Mouse (Mus musculus) spleen, embryonic (tissue): ENCODE results near the gene Ttc6.

Experiments used
- CTCF ChIA-PET: fragments of 350-600 bp; sonication (Branson Sonifier 250); formaldehyde crosslinking; loops from one replicate; lab custom pipeline; 2022; lab: Charles Lee

Gene Ttc6

DNA sequence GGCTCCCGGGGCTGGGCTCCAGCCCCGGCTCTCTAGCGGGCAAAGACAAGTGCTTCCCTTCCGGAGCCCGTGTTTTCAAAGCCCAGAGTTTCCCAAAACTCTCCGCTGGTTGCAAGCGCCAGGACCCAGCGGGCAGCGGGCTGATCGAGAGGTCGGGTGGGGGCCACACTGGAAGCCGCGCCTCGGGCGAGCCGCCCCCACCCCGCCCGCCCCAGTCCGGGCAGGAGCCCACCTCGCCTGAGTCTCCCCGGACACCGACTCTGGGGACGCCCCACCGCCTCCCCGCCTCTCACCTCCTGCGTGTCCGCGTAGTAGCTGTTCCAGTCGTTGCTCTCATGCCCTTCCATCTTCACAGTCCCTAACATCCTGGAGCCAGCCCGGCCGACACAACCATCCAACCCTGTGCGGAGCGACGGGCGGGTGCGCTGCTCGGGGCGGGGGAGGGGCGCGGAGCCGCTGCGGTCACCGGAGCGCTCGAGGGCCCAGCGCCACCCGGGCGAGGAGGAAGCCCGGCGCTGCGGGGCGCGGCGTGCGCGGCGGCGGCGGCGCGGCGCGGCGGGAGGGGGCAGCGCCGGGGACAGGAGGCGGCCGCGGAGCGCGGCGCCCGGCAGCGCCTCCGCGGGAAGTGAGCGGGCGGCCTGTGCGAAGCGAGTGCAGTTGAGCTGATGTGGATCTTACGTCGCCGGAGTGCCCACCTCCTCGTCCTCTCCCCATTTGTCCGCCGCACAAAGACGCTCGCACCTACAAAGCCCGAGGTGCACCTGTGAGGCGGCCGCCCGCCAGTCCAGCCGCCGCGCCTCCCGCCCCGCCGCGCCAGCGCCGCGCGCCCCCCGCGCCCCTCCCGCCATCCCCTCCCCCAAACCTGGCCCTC lies 18.3 kb upstream of the Ttc6 start:
- CTCF ChIA-PET = no interaction called here

DNA sequence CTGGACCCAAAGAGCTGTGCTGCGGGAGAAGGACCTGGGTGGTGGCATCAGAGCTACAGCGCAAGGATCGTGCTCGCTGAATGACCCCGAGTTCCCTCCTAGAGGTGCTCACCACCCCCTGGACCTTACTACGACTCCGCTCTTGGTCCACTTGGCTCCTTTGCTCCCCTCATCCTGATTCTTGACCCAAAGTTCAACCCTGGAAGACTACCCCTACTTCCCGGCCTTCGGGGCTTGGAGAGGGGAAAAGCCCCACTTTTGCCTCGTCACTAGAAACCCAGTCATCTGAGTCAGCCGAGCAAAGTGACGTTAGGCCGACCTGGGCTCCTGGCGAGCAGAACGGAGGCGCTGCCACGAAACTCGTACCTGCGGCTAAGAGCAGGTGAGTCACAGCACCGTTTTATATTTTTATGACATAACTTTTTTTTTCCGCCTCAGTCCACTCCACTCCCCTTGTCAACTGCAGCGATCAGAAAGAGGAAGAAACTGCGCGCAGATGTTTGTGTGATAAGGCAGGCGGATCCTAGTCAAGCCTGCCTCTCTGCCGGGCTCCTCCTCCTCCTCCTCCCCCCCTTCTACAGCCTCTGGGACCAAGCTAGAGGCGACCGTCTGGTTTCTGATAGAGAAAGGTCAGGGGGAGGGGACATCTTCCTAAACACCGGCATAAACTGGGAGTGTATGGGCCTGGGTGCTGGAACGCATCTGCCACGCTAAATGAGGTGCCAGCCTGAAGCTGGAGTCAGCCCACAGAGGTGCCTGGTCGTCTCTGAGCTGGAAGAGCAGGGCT lies 17.3 kb upstream of the Ttc6 start, which contains the start of gene Foxa1:
Gene Foxa1, minus strand, starts transcription at position 502 of the 787 bp plus-strand sequence.
- CTCF ChIA-PET = interaction anchor here (0.6 kb wide), 1 partner anchor 70 kb away, joined by 4 read pairs; no protein-coding TSS in a partner anchor

DNA sequence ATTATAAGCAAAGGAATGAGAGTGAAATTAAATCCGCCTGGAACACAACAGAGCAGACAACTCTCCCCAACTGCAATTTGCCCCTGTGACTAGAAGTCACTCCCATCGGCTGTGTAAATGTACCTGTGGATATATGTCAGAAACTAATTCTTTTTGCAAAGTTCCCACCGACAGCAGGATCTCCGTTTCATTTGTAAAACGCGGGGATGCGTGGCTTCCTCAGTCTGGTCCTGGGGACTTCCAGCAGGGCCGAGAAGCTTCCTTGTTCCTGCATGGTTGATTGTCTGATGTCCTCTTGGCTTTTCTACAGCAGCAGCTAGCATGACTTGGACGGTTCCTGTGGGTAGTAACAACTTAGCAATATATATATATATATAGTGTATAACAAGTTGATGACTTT lies 16.0 kb upstream of the Ttc6 start:
- CTCF ChIA-PET = no interaction called here

DNA sequence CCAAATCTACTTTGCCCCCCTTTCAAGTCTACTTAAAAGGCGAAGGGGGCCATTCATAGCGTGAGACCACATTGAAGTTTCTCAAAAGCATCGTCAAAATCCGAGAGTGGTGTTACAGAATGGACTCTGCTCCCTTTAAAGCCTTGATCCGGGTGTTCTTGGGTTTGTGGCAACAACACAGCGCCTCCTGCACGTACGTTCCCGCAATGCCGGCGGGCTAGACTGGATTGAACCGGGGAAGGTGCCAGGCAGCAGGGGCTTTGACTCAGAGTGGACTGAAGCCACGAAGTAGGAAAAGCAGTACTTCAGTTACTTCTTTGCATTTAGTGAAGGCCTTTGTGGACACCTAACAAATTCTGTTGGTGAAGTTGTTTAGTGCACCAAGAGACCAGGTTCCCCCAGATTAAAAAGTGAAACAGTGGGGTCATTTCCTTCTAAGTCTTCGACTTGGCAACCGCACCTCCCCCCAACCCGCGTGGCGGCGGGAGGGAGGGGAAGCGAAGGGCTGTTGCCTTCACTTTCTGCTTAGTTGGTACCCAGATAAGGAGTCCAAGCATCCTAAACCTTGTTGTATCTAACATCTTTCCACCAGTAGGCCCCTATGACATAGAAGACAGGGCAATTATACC lies 15.4 kb upstream of the Ttc6 start:
- CTCF ChIA-PET = no interaction called here

DNA sequence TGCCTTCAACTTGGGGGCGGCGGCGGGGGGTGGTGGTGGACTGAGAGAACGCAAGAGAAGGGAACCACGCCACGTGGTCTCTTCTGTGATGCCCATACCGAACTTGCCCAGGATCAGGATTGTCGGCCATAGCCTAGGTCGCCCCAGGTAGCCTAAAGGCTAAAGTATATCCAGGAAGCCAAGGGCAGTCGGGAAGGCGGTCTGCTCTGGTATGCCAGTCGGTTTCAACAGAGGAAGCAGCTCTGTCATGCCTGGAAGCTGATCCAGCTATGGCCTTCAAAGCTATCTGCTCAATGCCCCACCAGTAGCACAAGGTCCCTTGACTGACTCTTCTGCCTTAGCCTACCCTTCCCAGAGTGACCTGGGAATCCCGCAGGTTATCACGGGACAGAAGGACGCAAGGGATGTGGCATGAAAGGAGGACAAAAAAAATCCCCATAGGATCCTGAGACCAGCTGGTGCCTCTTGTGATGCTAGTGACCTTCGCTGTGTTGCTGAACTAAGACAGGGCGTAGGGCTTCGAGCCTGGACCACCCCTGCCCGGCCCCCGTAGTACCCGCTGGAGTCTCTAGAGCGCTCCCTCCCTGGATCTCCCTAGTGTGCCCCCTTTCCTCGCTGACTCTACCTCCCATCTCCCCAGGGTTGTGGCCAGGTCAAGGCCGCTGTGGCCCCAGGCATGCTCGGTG lies 14.8 kb upstream of the Ttc6 start:
- CTCF ChIA-PET = no interaction called here

DNA sequence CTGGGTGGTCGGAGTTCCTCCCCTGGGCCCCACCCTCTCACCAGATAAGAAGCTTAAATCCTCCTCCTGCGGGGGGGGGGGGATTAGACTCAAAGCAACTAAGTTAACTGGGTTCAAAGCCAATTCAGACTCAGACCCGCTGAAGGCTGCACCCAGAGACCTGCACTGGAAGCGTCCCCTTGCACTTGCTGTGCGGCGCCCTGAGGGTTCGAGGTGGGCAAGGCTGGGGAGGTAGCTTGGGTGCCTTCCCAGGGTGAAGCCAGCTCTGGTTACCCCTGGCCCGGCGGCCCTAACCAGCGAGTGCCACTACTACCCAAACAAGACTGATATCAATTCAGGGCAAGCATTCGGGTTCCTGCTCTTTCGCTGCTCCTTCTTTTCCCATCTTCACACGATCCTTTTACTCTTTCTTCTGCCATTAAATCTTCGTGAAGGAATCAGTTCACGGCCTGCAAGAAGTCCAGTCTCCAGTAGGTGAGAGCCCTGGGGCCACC lies 14.2 kb upstream of the Ttc6 start:
- CTCF ChIA-PET = no interaction called here

DNA sequence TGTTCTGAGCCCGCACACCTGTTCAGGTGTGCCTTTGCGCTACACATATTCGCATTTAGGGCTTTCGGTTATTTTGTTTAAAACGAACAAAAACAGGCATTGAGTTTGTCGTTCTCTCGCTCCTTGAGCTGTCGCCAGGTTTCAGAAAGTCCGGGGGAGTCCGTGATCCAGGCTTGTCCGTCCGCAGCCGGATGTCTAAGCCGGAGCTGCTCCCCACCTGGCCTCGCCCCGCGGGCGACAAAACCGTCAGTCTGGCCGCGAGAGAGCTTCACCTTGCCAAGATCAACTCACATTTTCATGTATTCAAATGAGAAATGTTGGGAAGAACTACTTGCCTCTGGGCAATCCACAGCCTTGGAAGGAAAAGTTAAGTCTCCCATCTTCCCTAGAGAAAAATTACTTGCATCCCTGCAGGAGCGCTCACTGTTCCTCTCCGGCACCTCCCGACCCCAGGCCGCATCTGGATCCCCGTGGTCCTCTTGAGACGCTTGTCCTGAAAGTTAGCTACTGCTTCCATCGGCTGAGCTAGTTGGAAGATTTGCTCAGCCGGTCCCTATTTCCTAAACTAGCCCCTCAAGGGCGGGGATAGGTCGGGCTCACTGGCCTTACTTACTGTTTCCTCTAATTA lies 13.6 kb upstream of the Ttc6 start:
- CTCF ChIA-PET = no interaction called here

DNA sequence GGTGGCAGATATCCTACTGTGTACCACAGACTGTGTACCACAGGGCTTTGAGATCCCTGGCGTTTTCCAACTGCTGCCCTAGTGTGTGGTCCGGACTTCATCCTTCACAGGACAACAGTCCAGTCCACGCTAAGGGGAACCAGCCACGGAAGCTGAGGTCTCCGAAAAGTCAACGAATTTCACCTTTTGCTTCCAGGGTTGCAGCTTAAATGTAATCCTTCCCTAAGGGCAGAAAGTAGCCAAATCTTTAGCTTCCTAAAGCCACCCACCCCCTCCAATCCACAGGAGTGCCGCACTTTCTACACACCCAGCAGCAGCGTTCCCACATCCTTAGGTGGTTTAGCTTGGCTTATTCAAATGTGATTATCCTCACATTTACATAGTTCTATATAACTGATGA lies 13.0 kb upstream of the Ttc6 start:
- CTCF ChIA-PET = no interaction called here

DNA sequence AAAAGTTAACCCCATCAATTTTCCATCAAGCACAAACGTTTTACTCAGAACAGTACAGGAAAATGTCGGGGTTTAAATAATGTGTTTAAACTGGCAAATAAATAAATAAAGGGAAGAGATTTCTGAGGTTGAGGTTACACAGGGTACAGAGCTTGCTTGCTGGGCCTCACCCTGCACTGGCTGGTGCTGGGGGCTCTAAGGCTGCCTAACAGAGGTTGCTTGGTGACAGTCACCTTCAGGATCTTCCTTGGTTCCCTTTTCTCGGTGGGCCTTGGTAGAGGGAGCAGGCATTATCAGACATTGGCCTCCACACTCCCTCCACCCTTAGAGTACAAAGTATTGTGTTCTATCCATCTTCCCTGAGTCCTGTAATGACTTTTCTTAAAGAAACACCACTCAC lies 11.6 kb upstream of the Ttc6 start:
- CTCF ChIA-PET = no interaction called here

DNA sequence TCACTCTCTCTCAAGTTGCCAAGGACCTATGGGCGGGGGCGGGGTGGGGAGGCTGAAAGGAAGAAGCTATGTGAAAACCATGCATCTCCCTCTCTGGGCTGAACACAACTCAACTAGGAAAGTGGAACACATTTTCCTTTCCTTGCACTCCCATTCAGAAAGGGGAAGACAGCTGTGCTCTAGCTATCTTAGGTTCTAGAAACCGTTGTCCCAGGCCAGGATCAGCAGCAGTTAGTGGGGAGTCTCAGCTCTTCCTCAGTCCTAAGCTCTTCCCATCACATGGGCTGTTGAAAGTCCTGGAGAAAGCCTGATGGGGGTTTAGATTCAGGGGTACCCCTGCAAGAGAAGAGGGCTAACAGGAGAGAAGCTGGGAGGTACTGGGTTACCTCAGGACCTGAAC lies 9.8 kb upstream of the Ttc6 start:
- CTCF ChIA-PET = no interaction called here

DNA sequence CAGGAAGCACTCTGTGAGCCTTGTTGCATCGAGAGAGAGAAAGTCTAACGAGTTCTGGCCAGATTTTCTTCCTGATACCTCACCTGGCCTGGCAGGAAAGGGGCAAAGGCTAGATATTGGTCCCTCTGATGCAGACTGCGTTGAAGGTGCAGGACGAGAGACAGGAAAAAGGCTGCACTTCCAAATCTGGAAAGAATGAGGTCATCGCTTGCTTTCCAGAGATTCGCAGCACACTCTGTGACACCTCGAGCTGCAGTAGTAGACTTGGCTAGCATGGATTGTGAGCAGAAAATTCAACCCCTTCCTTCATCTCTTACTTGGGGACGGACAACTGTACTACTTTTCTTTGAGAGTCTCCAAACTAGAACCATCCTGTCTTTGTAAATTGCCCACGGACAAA lies 7.9 kb downstream of the Ttc6 start:
- CTCF ChIA-PET = no interaction called here

DNA sequence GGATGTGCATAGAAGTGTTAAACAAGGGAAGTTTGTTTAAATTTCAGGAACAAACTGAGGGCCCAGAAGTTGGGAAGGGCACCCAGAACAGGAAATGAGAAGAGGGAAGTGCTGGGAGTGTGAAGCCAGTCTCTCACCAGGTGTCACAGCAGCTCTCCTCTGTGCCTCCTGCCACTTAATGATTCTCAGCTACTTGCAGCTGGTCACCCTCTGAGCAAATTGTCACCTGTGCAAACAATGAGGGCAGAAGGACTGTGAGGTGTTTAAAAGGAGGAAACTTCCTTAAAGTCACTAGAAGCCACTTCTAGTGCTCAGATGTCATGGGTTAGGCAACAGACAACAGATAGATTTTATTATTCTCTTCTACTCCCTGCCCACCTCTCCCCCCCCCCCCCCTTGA lies 8.5 kb downstream of the Ttc6 start:
- CTCF ChIA-PET = no interaction called here

DNA sequence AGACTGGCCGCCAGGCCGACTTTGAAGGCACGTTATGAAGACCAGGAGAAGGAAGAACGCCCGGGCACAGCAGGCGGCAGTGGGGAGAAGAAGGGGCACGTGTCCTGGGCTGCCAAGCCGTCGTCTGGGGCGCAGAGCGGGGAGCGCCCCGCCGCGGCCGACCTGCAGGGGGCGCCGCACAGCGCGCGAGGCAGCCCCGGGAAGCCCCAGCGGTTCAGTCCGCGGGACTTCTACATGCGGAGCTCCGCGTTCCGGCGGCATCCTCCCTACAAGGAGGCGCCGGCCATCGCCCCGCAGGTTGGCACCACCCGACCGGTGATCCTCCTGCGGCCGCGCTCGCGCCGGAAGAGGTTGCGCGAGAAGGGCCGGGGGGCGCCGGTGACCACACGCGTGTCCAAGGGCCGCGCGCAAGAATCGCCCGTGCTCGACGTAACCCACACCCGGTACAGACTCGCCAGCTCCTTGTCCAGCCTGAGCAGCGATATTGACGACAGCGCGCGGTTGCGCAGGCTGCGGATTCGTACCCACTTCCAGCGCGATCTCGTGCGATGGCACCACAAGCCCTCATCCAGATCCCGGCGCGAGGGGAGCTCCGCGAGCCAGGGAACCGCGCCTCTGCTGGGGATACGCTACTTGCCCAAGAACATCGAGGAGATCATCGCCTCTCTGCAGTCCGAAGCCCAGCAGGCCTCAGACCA lies 12.2 kb downstream of the Ttc6 start:
- CTCF ChIA-PET = no interaction called here

DNA sequence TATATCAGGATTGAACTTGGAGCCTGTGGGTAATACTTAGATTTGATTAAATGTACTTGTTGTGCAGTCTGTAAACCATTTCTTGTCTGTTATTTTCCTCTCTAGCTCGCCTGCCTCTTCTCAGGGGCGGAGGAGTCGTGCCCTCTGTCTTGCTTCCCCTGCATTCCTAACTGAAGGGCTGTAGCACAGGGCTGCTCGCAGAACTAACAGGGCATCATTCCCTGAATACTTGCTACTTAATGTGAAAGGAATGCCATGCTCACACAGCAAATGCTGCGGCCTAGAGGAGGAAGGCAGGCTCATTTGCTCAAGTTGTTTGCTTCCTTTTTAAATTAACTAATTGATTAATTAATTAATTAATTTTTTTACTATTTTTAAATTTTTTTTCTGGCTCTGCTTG lies 43.7 kb downstream of the Ttc6 start:
- CTCF ChIA-PET = no interaction called here

DNA sequence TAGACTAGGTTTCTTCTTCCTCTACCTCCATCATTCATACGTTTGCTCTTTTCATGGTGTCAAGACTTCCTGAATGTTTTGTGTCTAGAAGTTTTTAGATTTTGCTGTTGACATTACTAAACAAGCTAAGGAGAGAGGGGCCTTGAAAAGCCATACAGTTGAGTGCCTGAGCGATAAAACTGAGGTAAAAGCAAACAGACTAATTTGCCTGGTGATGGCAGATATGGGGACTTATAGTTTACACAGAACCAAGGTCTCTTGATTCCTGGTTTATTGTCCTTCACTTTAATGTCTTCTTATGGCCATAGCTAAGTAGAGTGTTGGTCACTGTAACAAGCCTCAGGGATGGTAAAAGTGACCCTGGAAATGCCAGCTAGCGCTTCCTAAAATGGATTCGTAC lies 51.2 kb downstream of the Ttc6 start:
- CTCF ChIA-PET = no interaction called here

DNA sequence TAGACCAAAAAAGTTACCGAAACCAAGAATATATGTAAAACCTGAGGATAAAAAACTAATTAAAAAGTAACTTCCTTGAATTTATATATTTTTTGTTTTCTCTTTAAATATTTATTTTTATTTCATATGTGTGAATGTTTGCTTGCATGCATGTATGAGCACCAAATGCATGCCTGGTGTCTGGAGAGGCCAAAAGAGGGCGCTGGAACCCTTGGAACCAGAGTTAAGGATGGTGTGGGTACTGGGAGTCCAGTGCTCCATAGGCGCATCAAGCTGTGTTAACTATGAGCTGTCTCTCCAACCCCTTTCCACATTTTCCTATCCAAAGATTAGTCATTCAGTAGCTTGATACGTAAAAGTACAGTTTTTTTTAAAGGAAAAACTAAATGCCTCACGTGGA lies 58.1 kb downstream of the Ttc6 start:
- CTCF ChIA-PET = no interaction called here

DNA sequence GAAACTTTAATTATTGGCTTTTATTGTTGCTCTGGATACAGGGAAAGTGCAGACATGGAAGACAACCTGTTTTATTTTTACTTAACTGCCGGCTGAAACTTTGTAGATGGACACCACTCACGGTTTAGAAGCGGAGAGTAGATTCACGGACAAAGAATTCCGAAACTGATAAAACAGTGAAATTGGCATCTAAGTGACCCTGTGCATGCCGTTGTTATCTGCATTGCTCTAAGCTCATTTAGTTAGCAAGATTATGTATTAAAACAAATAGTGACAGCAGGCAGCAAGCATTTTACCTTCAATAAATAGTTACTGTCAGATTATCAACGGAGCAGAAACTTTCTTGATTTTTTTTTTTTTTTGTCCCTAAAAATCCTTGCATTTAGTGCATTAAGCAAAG lies 59.4 kb downstream of the Ttc6 start:
- CTCF ChIA-PET = no interaction called here

DNA sequence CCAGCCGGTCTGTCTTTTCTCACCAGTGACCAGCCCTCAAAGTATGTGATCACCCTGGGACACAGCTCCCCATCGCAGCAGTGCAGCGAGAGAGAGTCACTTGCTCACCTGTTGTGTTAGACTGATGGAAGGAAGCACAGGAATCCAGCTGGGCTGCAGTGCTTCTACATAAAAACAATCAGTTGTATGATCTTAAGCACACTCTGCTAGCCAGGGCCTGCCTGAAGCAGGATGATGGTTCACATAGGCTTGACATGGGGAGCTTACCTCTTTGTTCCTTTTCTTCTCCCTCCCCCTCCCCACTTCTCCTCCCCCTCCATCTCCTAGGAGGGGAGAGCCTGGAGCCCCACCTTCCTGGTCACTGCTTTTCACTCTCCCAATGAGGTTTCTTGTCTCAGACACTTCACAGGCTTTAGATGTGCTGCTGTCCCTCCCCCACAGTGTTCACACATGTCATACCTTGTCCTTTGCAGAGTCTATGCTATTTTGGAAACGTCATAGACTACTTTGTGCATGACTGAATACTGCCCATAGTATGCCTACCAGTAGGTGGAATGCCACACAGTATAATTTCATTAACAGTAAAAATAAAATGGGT lies 60.2 kb downstream of the Ttc6 start:
- CTCF ChIA-PET = no interaction called here

DNA sequence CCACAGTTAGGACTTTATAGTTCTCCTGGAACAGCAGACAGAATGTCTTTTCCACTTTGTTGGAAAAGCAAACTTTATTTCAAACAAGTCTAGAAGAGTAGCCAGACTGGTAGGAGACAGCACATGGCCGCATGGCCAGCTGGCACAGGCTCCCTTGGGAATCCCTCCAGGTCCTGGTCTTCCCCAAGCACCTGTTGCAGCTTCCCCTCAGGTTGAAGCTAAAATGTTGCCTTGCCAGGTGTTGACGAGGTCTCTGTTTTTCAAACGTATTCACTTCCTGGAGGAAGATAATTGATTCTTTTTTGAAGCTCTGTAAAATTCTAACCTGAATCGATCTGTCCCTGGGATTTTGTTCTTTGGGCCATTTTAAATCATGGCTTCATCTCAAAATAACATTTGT lies 86.1 kb downstream of the Ttc6 start:
- CTCF ChIA-PET = no interaction called here

DNA sequence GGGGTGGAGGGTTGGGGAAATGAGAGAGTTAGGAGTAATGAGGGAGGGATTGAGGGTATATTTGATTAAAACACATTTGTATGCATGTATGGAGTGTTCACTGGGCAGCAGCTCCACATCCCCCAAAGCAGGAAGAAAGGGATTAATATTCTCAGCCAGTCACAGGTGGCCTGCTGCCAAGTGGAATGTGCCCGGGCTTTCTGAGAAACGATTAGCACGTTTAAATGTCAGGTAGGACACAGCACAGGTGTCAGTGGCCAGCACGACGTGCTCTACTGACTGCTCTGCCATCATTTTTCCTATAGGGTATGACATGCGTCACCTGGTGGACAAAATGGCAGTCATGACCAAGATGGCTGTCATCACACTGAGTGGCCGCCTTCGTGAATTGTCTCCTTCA lies 86.8 kb downstream of the Ttc6 start:
- CTCF ChIA-PET = no interaction called here
